Mouse (Mus musculus) kidney, adult 18-20 months (tissue): ENCODE results near the gene Adgrv1.

Experiments
- DNase-seq: peaks from one replicate; pipeline ENCODE4 v3.0.0; 2021

Gene Adgrv1

GRCm38 (mm10) chr13:81234031-81234430, 398.9 kb downstream of the Adgrv1 start:
- no peak for DNase-seq

- peak; percentile 7 for DNase-seq
Observed at GRCm38 (mm10) chr13:81232839-81233238, 400.1 kb downstream of the Adgrv1 start.

GRCm38 (mm10) chr13:81230161-81230560, 402.8 kb downstream of the Adgrv1 start:
- DNase-seq = no peak

GRCm38 (mm10) chr13:81223768-81224167, 409.2 kb downstream of the Adgrv1 start:
- DNase-seq = no peak

GRCm38 (mm10) chr13:81222377-81222776, 410.6 kb downstream of the Adgrv1 start:
- DNase-seq = no peak

- DNase-seq = no peak
Observed at GRCm38 (mm10) chr13:81211436-81211835, 421.5 kb downstream of the Adgrv1 start.

GRCm38 (mm10) chr13:81210516-81210915, 422.4 kb downstream of the Adgrv1 start:
- no peak for DNase-seq

GRCm38 (mm10) chr13:81209815-81210214, 423.1 kb downstream of the Adgrv1 start:
- no peak for DNase-seq

GRCm38 (mm10) chr13:81208106-81208613, 424.8 kb downstream of the Adgrv1 start:
- no peak for DNase-seq

GRCm38 (mm10) chr13:81181966-81182908, 450.7 kb downstream of the Adgrv1 start:
- no peak for DNase-seq

GRCm38 (mm10) chr13:81181459-81181858, 451.5 kb downstream of the Adgrv1 start:
- no peak for DNase-seq

- DNase-seq = no peak
Observed at GRCm38 (mm10) chr13:81176820-81177219, 456.1 kb downstream of the Adgrv1 start.

- DNase-seq = no peak
Observed at GRCm38 (mm10) chr13:81176071-81176470, 456.9 kb downstream of the Adgrv1 start.

- no peak for DNase-seq
Observed at GRCm38 (mm10) chr13:81171115-81171514, 461.8 kb downstream of the Adgrv1 start.

GRCm38 (mm10) chr13:81167450-81167849, 465.5 kb downstream of the Adgrv1 start:
- no peak for DNase-seq

- DNase-seq = no peak
Observed at GRCm38 (mm10) chr13:81159808-81160207, 473.1 kb downstream of the Adgrv1 start.

- DNase-seq = peak; percentile 48
Observed at GRCm38 (mm10) chr13:81155322-81155721, 477.6 kb downstream of the Adgrv1 start.

- DNase-seq = no peak
Observed at GRCm38 (mm10) chr13:81144434-81144833, 488.5 kb downstream of the Adgrv1 start.

- DNase-seq = no peak
Observed at GRCm38 (mm10) chr13:81142268-81142884, 490.6 kb downstream of the Adgrv1 start.

GRCm38 (mm10) chr13:81136652-81137422, 496.1 kb downstream of the Adgrv1 start:
- peak; percentile 27 for DNase-seq

GRCm38 (mm10) chr13:81135953-81136352, 497.0 kb downstream of the Adgrv1 start:
- DNase-seq = no peak

GRCm38 (mm10) chr13:81134412-81134811, 498.5 kb downstream of the Adgrv1 start:
- DNase-seq = no peak

GRCm38 (mm10) chr13:81133336-81133735, 499.6 kb downstream of the Adgrv1 start:
- DNase-seq = peak; percentile 44
